Mouse (Mus musculus) left cerebral cortex, postnatal 4 days (tissue): ENCODE results near the gene Hsp90ab1. TPM values are rescaled to one million over a fixed set of nuclear protein-coding genes. Genes with fewer than 3 reads are reported as not detected.
A peak's percentile ranks its signal among the peaks of the same experiment; 100 is the strongest.

Source experiments
- DNase-seq: peaks from one replicate; pipeline ENCODE4 v3.0.0-alpha.2; 2022
- intact Hi-C: fragments of 180-260 bp; cut with DNase I; formaldehyde crosslinking; loops from one replicate; pipeline ENCODE4 v1.15.1; 2025
- total RNA-seq, 2 experiments: library from RNA; stranded (reverse); gene quantifications; 2 replicates each; pipeline ENCODE4 v1.2.3; 2021

The Hsp90ab1 gene
- 1,000 to 10,000 TPM; 1,680 to 1,682 TPM for total RNA-seq

GRCm38 (mm10) chr17:45573087-45573779 is at the start of gene Hsp90ab1:
Hsp90ab1 (minus strand) TSS chr17:45573271.
- intact Hi-C loops = no loop called here
- peak; percentile 100 for DNase-seq

GRCm38 (mm10) chr17:45619386-45620256 is 46.5 kb upstream of the Hsp90ab1 start:
- no peak for DNase-seq
- intact Hi-C loops = no loop called here

GRCm38 (mm10) chr17:45618941-45619385 is 45.9 kb upstream of the Hsp90ab1 start:
- no peak for DNase-seq
- intact Hi-C loops = no loop called here

- intact Hi-C loops = no loop called here
- no peak for DNase-seq
These were observed 44.6 kb upstream of the Hsp90ab1 start for GRCm38 (mm10) chr17:45617655-45618054.

- DNase-seq = no peak
- intact Hi-C loops = no loop called here
These were observed 43.6 kb upstream of the Hsp90ab1 start for GRCm38 (mm10) chr17:45616679-45617078.

GRCm38 (mm10) chr17:45616046-45616650 is 43.1 kb upstream of the Hsp90ab1 start:
- DNase-seq = no peak
- intact Hi-C loops = no loop called here

- intact Hi-C loops = no loop called here
These were observed 39.9 kb upstream of the Hsp90ab1 start for GRCm38 (mm10) chr17:45612921-45613320.

GRCm38 (mm10) chr17:45612008-45612407 is 38.9 kb upstream of the Hsp90ab1 start:
- no peak for DNase-seq
- intact Hi-C loops = no loop called here

More at GRCm38 (mm10) chr17:45612921-45613320, 39.9 kb upstream of the Hsp90ab1 start:
- no peak for DNase-seq

GRCm38 (mm10) chr17:45610144-45610866 is 37.2 kb upstream of the Hsp90ab1 start:
- DNase-seq = no peak
- intact Hi-C loops = no loop called here

- DNase-seq = no peak
- intact Hi-C loops = no loop called here
These were observed 35.3 kb upstream of the Hsp90ab1 start for GRCm38 (mm10) chr17:45608396-45608795.

GRCm38 (mm10) chr17:45606992-45607879 is 34.2 kb upstream of the Hsp90ab1 start:
- no peak for DNase-seq
- intact Hi-C loops = no loop called here

- intact Hi-C loops = no loop called here
These were observed 29.9 kb upstream of the Hsp90ab1 start for GRCm38 (mm10) chr17:45602984-45603383.

GRCm38 (mm10) chr17:45601877-45602304 is 28.8 kb upstream of the Hsp90ab1 start, which contains the start of gene Mymx:
Mymx (minus strand) TSS chr17:45602102.
- intact Hi-C loops = no loop called here
- DNase-seq = no peak

More at GRCm38 (mm10) chr17:45602984-45603383, 29.9 kb upstream of the Hsp90ab1 start:
- no peak for DNase-seq

- no peak for DNase-seq
- intact Hi-C loops = no loop called here
These were observed 28.3 kb upstream of the Hsp90ab1 start for GRCm38 (mm10) chr17:45601325-45601724.

GRCm38 (mm10) chr17:45600267-45600666 is 27.2 kb upstream of the Hsp90ab1 start:
- no peak for DNase-seq
- intact Hi-C loops = no loop called here

- peak; percentile 77 for DNase-seq
- intact Hi-C loops = no loop called here
These were observed 26.6 kb upstream of the Hsp90ab1 start, which contains the start of gene Slc29a1 for GRCm38 (mm10) chr17:45599446-45600242. Slc29a1 (minus strand) TSS chr17:45599606.

- intact Hi-C loops = no loop called here
- DNase-seq = no peak
These were observed 25.8 kb upstream of the Hsp90ab1 start for GRCm38 (mm10) chr17:45598891-45599290.

GRCm38 (mm10) chr17:45598376-45598775 is 25.3 kb upstream of the Hsp90ab1 start:
- no peak for DNase-seq
- intact Hi-C loops = no loop called here

GRCm38 (mm10) chr17:45597787-45598186 is 24.7 kb upstream of the Hsp90ab1 start:
- intact Hi-C loops = no loop called here
- peak; percentile 75 for DNase-seq
